Mouse (Mus musculus) adrenal gland, postnatal 25 days (tissue): Measurements from ENCODE around the gene Tspan4. TPM values are rescaled to one million over a fixed set of nuclear protein-coding genes. Genes with fewer than 3 reads are reported as not detected.

Experiments used
- DNase-seq: peaks from one replicate; pipeline ENCODE4 v3.0.0; 2021; ENCODE audit warnings: mixed read lengths
- total RNA-seq: library from RNA; stranded (reverse); gene quantifications from 2 replicates; pipeline ENCODE4 v1.2.3, GENCODE M21; 2021

Tspan4 gene
- total RNA-seq, 1 experiment from 2014 or later: 99.3 TPM

DNA sequence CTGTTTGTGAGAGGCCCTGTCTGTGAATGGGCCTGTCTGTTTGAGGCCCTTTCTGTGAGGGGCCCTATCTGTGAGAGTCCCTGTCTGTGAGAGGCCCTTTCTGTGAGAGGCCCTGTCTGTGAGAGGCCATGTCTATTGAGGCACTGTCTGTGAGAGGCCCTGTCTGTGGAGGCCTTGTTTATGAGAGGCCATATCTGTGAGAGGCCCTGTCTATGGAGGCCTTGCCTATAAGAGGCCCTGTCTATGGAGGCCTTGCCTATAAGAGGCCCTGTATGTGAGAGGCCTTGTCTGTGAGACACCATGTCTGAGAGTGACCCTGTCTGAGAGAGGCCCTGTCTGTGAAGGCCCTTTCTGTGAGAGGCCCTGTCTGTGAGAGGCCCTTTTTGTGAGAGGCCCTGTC is 33.1 kb downstream of the Tspan4 start:
- DNase-seq: no peak

GRCm38 (mm10) chr7:141510196-141510595 is 35.2 kb downstream of the Tspan4 start:
- no peak for DNase-seq

DNA sequence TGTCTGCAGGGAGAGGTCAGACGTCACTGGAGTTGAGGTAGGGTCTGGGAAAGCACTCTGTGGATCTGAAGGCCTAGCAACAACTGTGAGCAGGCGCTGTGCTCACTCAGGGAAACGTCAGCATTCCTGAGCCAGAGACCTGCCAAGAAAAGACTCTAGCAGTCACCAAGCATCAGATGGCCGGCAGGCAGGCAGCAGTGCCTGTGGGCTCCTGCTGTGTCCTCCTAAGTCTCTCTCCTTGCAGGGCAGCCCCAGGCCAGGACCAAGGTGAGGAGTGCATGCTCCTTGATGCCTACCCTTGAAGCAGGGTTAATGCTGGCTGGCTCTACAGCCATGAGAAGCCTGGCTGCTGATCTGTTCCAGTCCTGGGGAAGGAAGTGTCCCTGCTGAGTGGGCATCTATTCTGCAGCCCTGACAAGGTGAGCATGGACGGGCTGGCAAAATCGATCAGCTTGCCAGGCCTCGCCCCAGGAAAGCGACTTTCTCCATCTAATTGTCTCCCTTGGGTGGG is 35.7 kb downstream of the Tspan4 start:
- no peak for DNase-seq

GRCm38 (mm10) chr7:141517638-141518037 is 42.6 kb downstream of the Tspan4 start:
- DNase-seq: no peak

DNA sequence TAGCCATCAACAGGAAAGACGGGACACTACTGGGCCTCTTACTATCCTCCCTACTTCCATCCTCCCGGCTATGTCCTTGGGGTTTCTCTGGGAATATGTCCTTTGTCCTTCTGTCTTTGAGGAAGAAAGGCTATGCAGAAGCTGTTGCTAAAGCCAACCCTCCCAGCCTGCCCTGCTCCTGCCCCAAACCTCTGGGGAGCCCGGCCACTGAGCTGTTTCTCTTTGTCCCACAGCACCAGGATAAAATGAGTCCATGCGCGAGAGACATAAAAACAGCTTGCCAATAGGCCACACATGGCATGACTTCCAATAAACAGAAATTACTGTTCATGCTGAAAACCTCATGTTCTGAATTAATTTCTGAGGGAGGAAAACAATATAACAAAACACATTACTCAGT is 43.3 kb downstream of the Tspan4 start:
- DNase-seq: no peak

DNA sequence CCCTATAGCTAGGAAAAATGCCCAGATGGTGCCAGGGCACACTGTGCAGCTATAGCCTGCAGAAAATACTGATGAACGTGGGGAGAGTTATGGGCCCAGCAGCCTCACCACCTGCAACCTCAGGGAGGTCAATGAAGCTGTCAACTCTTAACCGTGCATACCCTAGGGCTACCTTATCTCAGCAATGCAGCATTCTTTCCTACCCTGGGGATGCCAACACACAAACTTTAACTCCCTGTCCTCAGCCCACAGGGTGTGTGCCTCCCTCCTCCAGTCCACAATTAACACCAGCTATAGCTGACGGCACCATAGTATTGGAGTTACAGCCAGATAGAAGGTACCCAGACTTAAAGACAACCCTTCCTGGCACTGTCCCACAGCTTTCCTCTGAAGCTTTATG is 43.9 kb downstream of the Tspan4 start:
- DNase-seq: no peak

DNA sequence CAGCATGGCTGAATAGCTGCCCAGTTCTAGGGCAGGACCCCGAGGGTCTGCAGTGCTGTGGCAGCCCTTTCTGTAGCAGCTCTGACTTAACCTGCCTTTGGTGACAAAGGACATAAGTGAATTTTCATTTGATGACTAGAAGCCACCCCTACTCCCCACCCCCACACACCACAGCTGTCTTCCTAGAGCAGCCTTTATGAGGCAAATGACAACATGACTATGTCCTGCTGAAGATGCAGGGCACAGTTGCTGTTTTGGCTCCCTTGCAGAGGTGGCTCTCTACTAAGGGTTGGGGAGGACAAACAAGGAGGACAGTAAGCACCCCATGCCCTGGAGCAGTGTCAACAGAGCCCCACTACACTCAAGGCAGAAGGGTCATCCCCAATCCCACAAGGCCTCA is 44.8 kb downstream of the Tspan4 start:
- DNase-seq: no peak

GRCm38 (mm10) chr7:141523007-141523406 is 48.0 kb downstream of the Tspan4 start:
- no peak for DNase-seq

DNA sequence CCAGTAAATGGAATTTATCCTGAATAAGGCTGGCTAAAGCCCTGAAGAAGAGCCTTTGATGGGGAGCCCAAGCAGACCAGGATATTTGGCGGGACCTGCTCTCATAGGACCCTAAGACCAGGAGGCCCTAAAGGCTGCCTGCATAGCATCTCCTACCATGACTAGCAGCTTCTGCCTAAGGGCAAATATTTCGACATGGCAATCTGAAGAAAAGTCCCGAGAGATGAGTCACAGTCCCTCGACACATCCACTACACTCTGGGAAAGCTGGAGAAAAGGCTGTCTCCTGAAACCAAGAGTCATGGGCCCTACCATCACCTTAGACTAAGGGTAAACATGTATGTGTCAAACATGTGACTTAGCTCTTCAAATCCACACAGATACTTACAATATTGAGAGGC is 49.2 kb downstream of the Tspan4 start:
- no peak for DNase-seq

- DNase-seq: peak; percentile 64
These were observed 49.9 kb downstream of the Tspan4 start for GRCm38 (mm10) chr7:141524760-141525579.

DNA sequence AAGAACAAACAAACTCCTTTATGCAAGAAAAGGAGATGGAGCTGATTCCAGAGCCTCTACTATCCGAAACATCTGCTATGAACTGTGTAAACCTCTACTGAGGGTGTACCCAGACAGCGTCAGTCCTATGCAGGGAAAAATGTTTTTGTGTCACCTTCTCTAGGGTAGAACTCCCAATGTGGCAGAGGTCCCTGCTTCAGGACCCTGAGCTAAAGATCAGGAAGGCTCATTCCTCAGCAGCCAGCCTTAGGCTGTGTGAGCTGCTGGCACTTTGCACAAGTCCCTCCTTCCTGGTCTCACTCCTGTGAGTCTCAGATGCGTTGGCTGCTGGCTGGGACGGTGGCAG is 50.5 kb downstream of the Tspan4 start:
- DNase-seq: no peak

DNA sequence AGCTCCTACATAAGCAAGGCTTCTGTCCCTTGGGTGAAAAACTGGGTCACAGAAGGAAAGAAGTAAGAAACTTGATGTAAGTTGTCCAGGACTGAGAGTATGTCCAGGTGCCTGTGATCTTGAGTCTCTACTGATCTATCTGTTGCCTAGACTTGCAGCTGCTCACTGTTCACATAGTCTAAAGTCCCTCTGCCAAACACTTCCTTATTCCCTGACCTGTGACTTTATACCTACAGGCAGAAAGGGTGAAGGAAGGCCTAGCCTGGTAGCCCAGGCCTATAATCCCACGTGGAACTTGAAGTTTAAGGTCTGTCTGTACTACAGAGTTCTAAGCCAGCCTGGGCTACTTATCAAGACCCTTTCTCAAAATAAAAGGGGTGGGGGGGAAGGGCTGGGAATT is 60.5 kb downstream of the Tspan4 start:
- DNase-seq: no peak

- no peak for DNase-seq
These were observed 64.0 kb downstream of the Tspan4 start for GRCm38 (mm10) chr7:141538852-141539555.

DNA sequence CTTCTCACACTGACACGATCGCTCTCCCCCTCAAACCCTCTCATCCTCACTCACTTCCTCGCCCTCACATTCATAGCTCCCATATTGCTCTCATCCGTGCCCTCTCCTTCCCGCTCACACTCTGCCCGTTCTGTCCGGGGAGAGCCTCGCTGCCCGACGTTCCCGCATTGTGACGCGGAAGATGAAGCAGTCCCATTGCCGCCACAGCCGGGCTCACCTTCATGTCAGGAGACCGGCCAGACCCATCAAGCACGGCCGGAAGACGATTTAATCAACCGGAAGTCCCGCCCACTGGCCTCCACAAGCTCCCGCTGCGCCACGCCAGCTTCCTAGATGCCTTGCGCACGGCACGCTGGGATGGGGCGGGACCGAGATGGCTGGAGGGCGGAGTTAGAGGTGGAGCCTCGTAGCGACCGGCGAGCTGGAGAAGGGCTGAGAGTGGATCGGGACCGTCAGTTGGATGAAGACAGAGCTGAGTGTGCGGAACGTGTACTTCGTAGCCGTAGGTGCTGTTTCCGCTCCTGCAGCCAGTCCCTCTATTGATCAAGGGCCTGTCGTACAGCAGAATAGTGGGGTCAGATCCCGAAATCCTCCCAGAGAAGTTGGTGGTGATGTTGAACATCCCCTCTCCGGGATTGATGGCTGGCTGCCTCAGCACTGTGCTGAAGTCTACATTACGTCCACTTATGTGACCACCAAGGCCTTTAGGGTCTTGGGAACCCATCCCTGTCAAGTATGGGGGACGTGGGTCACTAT is 64.7 kb downstream of the Tspan4 start, which contains the start of gene Chid1:
Gene Chid1 (minus strand): TSS at position 302 of the 756 bp plus-strand sequence.
- DNase-seq: peak; percentile 99

DNA sequence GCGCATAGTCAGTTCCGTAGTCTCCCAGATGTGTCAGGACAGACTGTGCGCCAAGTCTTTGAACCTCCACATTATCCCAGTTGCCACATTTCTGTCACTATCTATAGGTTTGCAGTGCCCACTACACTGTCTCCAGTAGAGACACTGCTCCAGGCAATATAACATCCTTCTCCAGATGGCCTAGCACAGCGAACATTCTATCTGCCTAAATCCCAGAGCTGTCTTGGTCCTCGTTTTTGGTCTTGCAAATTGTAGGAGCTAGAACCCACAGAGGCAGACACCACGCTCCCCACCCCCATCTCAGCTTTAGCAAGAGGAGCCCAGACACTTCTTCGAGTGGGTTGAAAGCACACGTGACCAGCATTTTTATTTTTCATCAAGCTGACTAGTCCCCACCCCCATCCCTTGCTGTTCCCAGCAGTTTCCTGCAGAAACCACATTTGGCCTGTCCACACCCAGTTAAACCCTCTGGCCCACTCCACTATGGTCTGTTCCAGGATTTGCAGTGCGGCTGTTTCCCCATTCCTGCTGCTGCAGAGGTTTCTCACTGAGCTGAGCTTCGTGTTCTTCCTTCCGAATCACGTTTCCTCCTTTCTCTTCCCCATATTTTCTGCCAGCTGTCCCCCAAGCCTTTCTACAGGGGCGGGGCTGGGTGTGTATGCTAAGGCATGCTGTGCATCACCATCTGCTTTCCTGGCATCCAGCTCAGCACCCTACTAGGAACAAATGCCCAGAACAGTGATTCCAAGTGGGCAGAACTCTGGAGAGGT is 65.5 kb downstream of the Tspan4 start:
- DNase-seq: no peak

DNA sequence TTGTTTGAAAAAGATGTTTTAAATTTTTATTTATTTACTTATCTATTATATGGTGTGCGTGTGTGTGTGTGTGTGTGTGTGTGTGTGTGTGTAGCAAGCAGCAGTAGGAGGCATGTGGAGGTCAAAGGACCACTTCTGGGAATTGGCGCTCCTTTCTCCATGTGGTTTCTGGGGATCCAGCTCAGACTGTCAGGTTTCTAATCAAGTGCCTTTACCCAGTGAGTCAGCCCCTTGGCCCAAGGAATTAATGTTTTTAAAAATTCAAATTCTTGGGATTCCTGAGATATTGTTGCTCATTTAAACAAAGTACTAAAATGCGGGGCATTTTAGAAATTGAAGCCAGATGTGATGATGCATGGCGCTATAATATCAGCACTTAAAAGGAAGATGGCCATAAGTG is 66.6 kb downstream of the Tspan4 start:
- DNase-seq: no peak

DNA sequence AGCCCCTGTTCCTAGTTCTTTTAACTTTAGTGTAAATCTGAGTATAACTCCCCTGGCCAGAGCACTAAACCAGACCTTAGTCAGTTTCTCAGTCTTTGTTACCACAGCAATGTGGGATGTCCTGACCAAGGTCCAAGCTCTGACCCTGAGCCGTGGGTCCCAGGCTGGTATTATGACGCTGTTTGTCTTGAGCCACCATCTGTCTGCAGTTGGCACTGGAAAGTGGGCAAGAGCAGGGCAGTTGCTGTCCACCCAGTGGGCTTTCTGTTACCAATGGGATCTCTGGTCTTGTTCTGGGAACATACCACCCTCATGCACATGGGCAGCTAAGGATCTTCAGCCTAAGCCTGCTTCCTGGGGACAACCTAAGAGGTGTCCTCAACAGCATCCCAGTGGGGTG is 67.5 kb downstream of the Tspan4 start:
- DNase-seq: no peak

Other genes starting within 250 kb of the Tspan4 start
- gene Phrf1, start 246.5 kb upstream of the Tspan4 start, total RNA-seq: 83.3 and 83.9 TPM in 2 replicates
- 7.8 and 10.4 TPM in 2 replicates for gene Irf7, start 208.8 kb upstream of the Tspan4 start, total RNA-seq
- gene Cdhr5, start 198.5 kb upstream of the Tspan4 start, total RNA-seq: 14.4 and 16.5 TPM in 2 replicates
- not detected in 2 replicates for gene Sct, start 196.1 kb upstream of the Tspan4 start, total RNA-seq
- not detected in 2 replicates for gene Drd4, start 183.2 kb upstream of the Tspan4 start, total RNA-seq
- gene Deaf1, start 147.6 kb upstream of the Tspan4 start, total RNA-seq: 33.8 and 45.4 TPM in 2 replicates
- 34.1 and 43.2 TPM in 2 replicates for gene Tmem80, start 147.5 kb upstream of the Tspan4 start, total RNA-seq
- 1.6 and 2.6 TPM in 2 replicates for gene Eps8l2, start 136.4 kb upstream of the Tspan4 start, total RNA-seq
- 629 and 681 TPM in 2 replicates for gene Taldo1, start 83.0 kb upstream of the Tspan4 start, total RNA-seq
- gene Gatd1, start 61.1 kb upstream of the Tspan4 start, total RNA-seq: 35.6 and 58.9 TPM in 2 replicates
- 0.57 and 1.3 TPM in 2 replicates for gene Cend1, start 45.7 kb upstream of the Tspan4 start, total RNA-seq
- 95.6 and 102 TPM in 2 replicates for gene Slc25a22, start 37.3 kb upstream of the Tspan4 start, total RNA-seq
- gene Pidd1, start 31.2 kb upstream of the Tspan4 start, total RNA-seq: 3.0 and 3.3 TPM in 2 replicates
- gene Rplp2, start 27.9 kb upstream of the Tspan4 start, total RNA-seq: 917 and 919 TPM in 2 replicates
- 538 and 617 TPM in 2 replicates for gene Pnpla2, start 20.0 kb upstream of the Tspan4 start, total RNA-seq
- 9.9 and 13.5 TPM in 2 replicates for gene Cracr2b, start 14.1 kb upstream of the Tspan4 start, total RNA-seq
- gene Cd151, start 7.8 kb upstream of the Tspan4 start, total RNA-seq: 287 and 310 TPM in 2 replicates
- gene Polr2l, start 108 bp upstream of the Tspan4 start, total RNA-seq: 89.5 and 102 TPM in 2 replicates
- gene Chid1, start 64.6 kb downstream of the Tspan4 start, total RNA-seq: 50.5 and 57.8 TPM in 2 replicates
- 53.4 and 53.8 TPM in 2 replicates for gene Ap2a2, start 86.9 kb downstream of the Tspan4 start, total RNA-seq
- not detected in 2 replicates for gene Muc6, start 180.1 kb downstream of the Tspan4 start, total RNA-seq
- gene Muc2, start 215.1 kb downstream of the Tspan4 start, total RNA-seq: 0.24 TPM in 1 of 2 replicates, not detected in the other